Mouse (Mus musculus) embryonic facial prominence, embryonic 10.5 days (tissue): ENCODE measurements around the gene Lancl1. TPM values are rescaled to one million over a fixed set of nuclear protein-coding genes. Genes with fewer than 3 reads are reported as not detected.

Source experiments
- DNase-seq: peaks from one replicate; pipeline ENCODE4 v3.0.0-alpha.2; 2017; ENCODE audit warnings: low spot score
- H3K27ac ChIP-seq: fragments of 300-500 bp; sonication (generic); replicated peaks from 2 replicates; pipeline ENCODE4 v1.5.1; 2016; ENCODE audit warnings: mild to moderate bottlenecking
- H3K27me3 ChIP-seq: fragments of 300-500 bp; sonication (generic); replicated peaks from 2 replicates; pipeline ENCODE4 v1.6.1; 2016; ENCODE audit warnings: low read depth, mild to moderate bottlenecking; ENCODE audit not compliant: poor library complexity, severe bottlenecking
- H3K36me3 ChIP-seq: fragments of 300-500 bp; sonication (generic); replicated peaks from 2 replicates; pipeline ENCODE4 v1.6.1; 2016; ENCODE audit warnings: mild to moderate bottlenecking, moderate library complexity
- H3K4me1 ChIP-seq: fragments of 300-500 bp; sonication (generic); 2 replicates; pipeline ENCODE4 v1.6.1; 2016
- H3K4me3 ChIP-seq: fragments of 300-500 bp; sonication (generic); 2 replicates; pipeline ENCODE4 v1.5.1; 2016; ENCODE audit warnings: mild to moderate bottlenecking, moderate library complexity
- H3K9me3 ChIP-seq: fragments of 300-500 bp; sonication (generic); 2 replicates; pipeline ENCODE4 v1.6.1; 2016; ENCODE audit warnings: mild to moderate bottlenecking
- WGBS: fragments of 180-500 bp; shearing (Covaris S2); methylation state at CpG from one replicate; pipeline ENCODE4 v1.1.7; 2016; 5-methylcytosine and 5-hydroxymethylcytosine counted together
- polyA plus RNA-seq: library from polyadenylated mRNA; unstranded; fragments of >200 nt; fragmentation: Nextera tagmentation; extraction: Ambion mirVana; gene quantifications from 2 replicates; pipeline ENCODE4 v1.2.1, GENCODE M21; 2016

Lancl1 gene
- polyA plus RNA-seq, 1 experiment from 2014 or later: 79.7 TPM

- no peak overlapping the region for H3K27ac ChIP-seq
Observed at GRCm38 (mm10) chr1:66960536-66961243, 78.0 kb downstream of the Lancl1 start.

DNA sequence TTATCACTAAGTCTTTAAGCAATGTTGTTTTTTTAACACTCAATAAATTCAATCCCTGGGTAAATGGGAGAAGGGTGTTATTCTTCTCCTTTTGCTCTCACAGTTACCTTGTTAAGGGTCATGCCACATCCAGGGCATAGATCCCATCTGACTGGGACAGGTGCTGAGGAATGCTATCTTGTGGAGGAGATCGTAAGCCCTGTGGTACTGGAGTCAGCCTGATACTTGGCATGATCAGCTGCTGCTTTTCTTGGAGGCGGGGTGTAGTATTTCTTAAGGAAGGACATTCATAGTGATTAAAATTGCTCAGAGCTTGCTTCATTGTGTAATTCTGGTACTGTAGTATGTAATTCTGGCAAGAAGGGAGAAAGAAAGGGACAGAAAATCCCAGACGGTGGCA, 81.3 kb downstream of the Lancl1 start:
- H3K4me1 ChIP-seq: no peaks in the 10 kb centered on the region
- no peaks in the 10 kb centered on the region for H3K27me3 ChIP-seq
- DNase-seq: no peak
- H3K36me3 ChIP-seq: no peaks in the 10 kb centered on the region
- WGBS: 88% methylated on average over 3 of the region's 3 CpGs
- no peak overlapping the region for H3K4me3 ChIP-seq
- no peak overlapping the region for H3K27ac ChIP-seq
- peaks cover 7% of the 10 kb centered on the region; the same call in 1 of the 2 replicates for H3K9me3 ChIP-seq

More at GRCm38 (mm10) chr1:66960536-66961243, 78.0 kb downstream of the Lancl1 start:
- Histone ChIP-seq H3K9me3 (peaks cover 7% of the 10 kb centered on the region; the same call in 1 of the 2 replicates), H3K27me3 (no peaks in the 10 kb centered on the region), H3K4me1 (no peaks in the 10 kb centered on the region), H3K4me3 (no peak overlapping the region), H3K36me3 (no peaks in the 10 kb centered on the region)
- 49% methylated on average over 8 of the region's 8 CpGs for WGBS
- DNase-seq: no peak

GRCm38 (mm10) chr1:66951086-66951485, 87.6 kb downstream of the Lancl1 start:
- Histone ChIP-seq H3K36me3 (no peaks in the 10 kb centered on the region), H3K9me3 (peaks cover 5% of the 10 kb centered on the region; the same call in 1 of the 2 replicates), H3K4me1 (no peaks in the 10 kb centered on the region), H3K27ac (no peak overlapping the region), H3K27me3 (no peaks in the 10 kb centered on the region), H3K4me3 (no peak overlapping the region)
- DNase-seq: no peak
- whole genome bisulfite sequencing: 88% methylated on average over 3 of the region's 3 CpGs

Other genes with a start within 250 kb of the Lancl1 start
- gene Kansl1l, start 221.3 kb downstream of the Lancl1 start, polyA plus RNA-seq: 9.3 and 10.6 TPM in 2 replicates
- gene Acadl, start 175.6 kb downstream of the Lancl1 start, polyA plus RNA-seq: 35.7 and 40.4 TPM in 2 replicates
- gene Myl1, start 93.5 kb downstream of the Lancl1 start, polyA plus RNA-seq: 0.54 and 1.3 TPM in 2 replicates
- gene Cps1, start 84.2 kb upstream of the Lancl1 start, polyA plus RNA-seq: 0.04 and 0.06 TPM in 2 replicates